Mouse (Mus musculus) kidney, embryonic 15.5 days (tissue): ENCODE results near the gene Rhcg. TPM values are rescaled to one million over a fixed set of nuclear protein-coding genes. Genes with fewer than 3 reads are reported as not detected.

Experiments used
- polyA plus RNA-seq: library from polyadenylated mRNA; unstranded; fragments of >200 nt; fragmentation: Nextera tagmentation; extraction: Ambion mirVana; gene quantifications from 2 replicates; pipeline ENCODE4 v1.2.1, GENCODE M21; 2015

The Rhcg gene
- polyA plus RNA-seq, 1 experiment from 2014 or later, result 29.9 TPM

Other genes starting within 250 kb of the Rhcg start
- 0.14 and 0.39 TPM in 2 replicates for gene Rlbp1, start 230.6 kb downstream of the Rhcg start, polyA plus RNA-seq
- gene Fanci, start 225.7 kb downstream of the Rhcg start, polyA plus RNA-seq, result 12.0 and 12.6 TPM in 2 replicates
- 32.9 and 36.7 TPM in 2 replicates for gene Polg, start 151.3 kb downstream of the Rhcg start, polyA plus RNA-seq
- gene Ticrr, start 42.5 kb upstream of the Rhcg start, polyA plus RNA-seq, result 11.2 and 11.6 TPM in 2 replicates
- gene Kif7, start 98.1 kb upstream of the Rhcg start, polyA plus RNA-seq, result 5.0 and 5.1 TPM in 2 replicates
- 0.70 TPM in 1 of 2 replicates, not detected in the other for gene Plin1, start 115.2 kb upstream of the Rhcg start, polyA plus RNA-seq
- 11.4 and 12.2 TPM in 2 replicates for gene Pex11a, start 125.5 kb upstream of the Rhcg start, polyA plus RNA-seq
- 0.39 and 0.55 TPM in 2 replicates for gene Wdr93, start 125.5 kb upstream of the Rhcg start, polyA plus RNA-seq
- gene Mesp1, start 176.1 kb upstream of the Rhcg start, polyA plus RNA-seq, result not detected in 2 replicates
- 0.82 and 1.5 TPM in 2 replicates for gene Mesp2, start 193.1 kb upstream of the Rhcg start, polyA plus RNA-seq
- gene Anpep, start 243.4 kb upstream of the Rhcg start, polyA plus RNA-seq, result 72.4 and 81.7 TPM in 2 replicates